Mouse (Mus musculus) kidney, adult 2 months (tissue): ENCODE data around the gene Vps50. TPM values are rescaled to one million over a fixed set of nuclear protein-coding genes. Genes with fewer than 3 reads are reported as not detected.
A peak's percentile ranks its signal among the peaks of the same experiment; 100 is the strongest.

Experiments
- DNase-seq: peaks from one replicate; pipeline ENCODE4 v3.0.0; 2021
- H3K27ac ChIP-seq: fragments of 200-500 bp; 2 replicates; pipeline ENCODE4 v1.5.1; 2012; ENCODE audit warnings: low read depth, low read length, control low read depth, inconsistent platforms; ENCODE audit not compliant: insufficient read depth
- H3K27me3 ChIP-seq: fragments of 200-500 bp; replicated peaks from 2 replicates; pipeline ENCODE4 v1.6.1; 2012; ENCODE audit warnings: mild to moderate bottlenecking, moderate library complexity, low read length, inconsistent platforms; ENCODE audit not compliant: control insufficient read depth, insufficient read depth
- H3K36me3 ChIP-seq: fragments of 200-500 bp; 2 replicates; pipeline ENCODE4 v1.6.1; 2012; ENCODE audit warnings: mild to moderate bottlenecking, moderate library complexity, low read length, inconsistent platforms; ENCODE audit not compliant: control insufficient read depth, insufficient read depth
- H3K4me1 ChIP-seq: fragments of 200-500 bp; 2 replicates; pipeline ENCODE4 v1.6.1; 2011; ENCODE audit warnings: low read length; ENCODE audit not compliant: control insufficient read depth, insufficient read depth
- H3K4me3 ChIP-seq: fragments of 200-500 bp; 2 replicates; pipeline ENCODE4 v1.5.1; 2011; ENCODE audit warnings: mild to moderate bottlenecking, low read depth, low read length, control low read depth; ENCODE audit not compliant: insufficient read depth
- CTCF ChIP-seq: fragments of 200-500 bp; conservative IDR thresholded peaks from 2 replicates; pipeline ENCODE4 v1.5.1; 2011; ENCODE audit warnings: low read depth, mild to moderate bottlenecking, control low read depth, low read length, moderate library complexity, mixed read lengths; ENCODE audit not compliant: insufficient read depth, insufficient read length
- POLR2A ChIP-seq: fragments of 200-500 bp; IDR thresholded peaks from one replicate; pipeline ENCODE4 v1.6.1; 2011; ENCODE audit warnings: low read depth, low read length, control low read depth
- WGBS: fragments of 180-500 bp; shearing (Covaris S2); methylation state at CpG from one replicate; pipeline ENCODE4 v1.1.7; 2018; 5-methylcytosine and 5-hydroxymethylcytosine counted together
- polyA plus RNA-seq: library from polyadenylated mRNA; depleted of rRNA; stranded (reverse); fragments of >200 nt; gene quantifications from 2 replicates; pipeline ENCODE4 v1.2.3, GENCODE M21; 2012; rRNA removed

Gene Vps50
- 2.8 and 4.1 TPM in 2 replicates for polyA plus RNA-seq

- Histone ChIP-seq H3K36me3 (no peaks in the 10 kb centered on the region), H3K4me3 (peak within 1 kb of the TSS; percentile 92), H3K27me3 (no peaks in the 10 kb centered on the region), H3K27ac (no peak within 1 kb of the TSS; the same call in 1 of the 2 replicates), H3K4me1 (no peaks in the 10 kb centered on the region)
- peak; percentile 96 for DNase-seq
- no peak for TF ChIP-seq CTCF
- TF ChIP-seq POLR2A, result no peak
- under 1% methylated on average over 28 of the region's 28 CpGs for WGBS
Measured at GRCm38 (mm10) chr6:3498162-3498848, at the start of gene Vps50, which contains the start of gene Hepacam2. TSS of gene Vps50 (plus strand) at chr6:3498382. TSS of gene Hepacam2 (minus strand) at chr6:3498298.

- no peaks in the 10 kb centered on the region for H3K36me3 ChIP-seq
- no peak for DNase-seq
- H3K27ac ChIP-seq, result no peak overlapping the region
- H3K27me3 ChIP-seq, result no peaks in the 10 kb centered on the region
- TF ChIP-seq POLR2A (no peak), CTCF (no peak)
- WGBS, result 43% methylated on average over 5 of the region's 5 CpGs
- no peak overlapping the region for H3K4me3 ChIP-seq
- no peaks in the 10 kb centered on the region for H3K4me1 ChIP-seq
Measured at GRCm38 (mm10) chr6:3454421-3454820, 43.8 kb upstream of the Vps50 start.

GRCm38 (mm10) chr6:3455944-3456536, 42.1 kb upstream of the Vps50 start:
- DNase-seq, result peak; percentile 22
- no peaks in the 10 kb centered on the region for H3K27me3 ChIP-seq
- H3K4me1 ChIP-seq, result no peaks in the 10 kb centered on the region
- H3K4me3 ChIP-seq, result no peak overlapping the region
- no peaks in the 10 kb centered on the region for H3K36me3 ChIP-seq
- WGBS, result 40% methylated on average over 11 of the region's 11 CpGs
- TF ChIP-seq CTCF, result no peak
- no peak for TF ChIP-seq POLR2A
- H3K27ac ChIP-seq, result no peak overlapping the region

- Histone ChIP-seq H3K27me3 (no peaks in the 10 kb centered on the region), H3K27ac (no peak overlapping the region), H3K4me3 (no peak overlapping the region), H3K4me1 (no peaks in the 10 kb centered on the region), H3K36me3 (no peaks in the 10 kb centered on the region)
- DNase-seq, result no peak
- 67% methylated on average over 6 of the region's 6 CpGs for WGBS
- no peak for TF ChIP-seq CTCF
- no peak for TF ChIP-seq POLR2A
Measured at GRCm38 (mm10) chr6:3463026-3463425, 35.2 kb upstream of the Vps50 start.

DNA sequence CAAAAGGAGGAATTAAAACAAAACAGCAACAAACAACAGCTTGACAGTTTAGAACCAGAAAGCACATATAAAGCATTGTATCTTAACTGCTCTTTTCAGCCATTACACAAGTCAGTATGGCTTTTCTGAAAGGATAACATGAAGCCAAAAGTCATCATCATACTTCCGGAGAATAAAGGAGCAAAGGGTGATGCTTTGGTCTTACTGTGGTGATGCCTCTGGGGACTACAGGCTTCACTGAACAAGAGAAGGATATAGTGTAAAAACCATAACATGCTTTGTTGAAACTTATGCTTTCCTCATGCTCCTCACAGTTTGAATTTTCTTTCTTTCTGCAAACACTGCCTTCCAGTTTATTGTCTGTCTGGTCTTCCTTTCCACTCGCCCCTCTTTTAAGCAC, 34.6 kb upstream of the Vps50 start:
- no peak for DNase-seq
- Histone ChIP-seq H3K4me3 (no peak overlapping the region), H3K36me3 (no peaks in the 10 kb centered on the region), H3K27ac (no peak overlapping the region), H3K27me3 (no peaks in the 10 kb centered on the region), H3K4me1 (no peaks in the 10 kb centered on the region)
- no peak for TF ChIP-seq CTCF
- no peak for TF ChIP-seq POLR2A
- WGBS, result 78% methylated on average over 2 of the region's 2 CpGs

DNA sequence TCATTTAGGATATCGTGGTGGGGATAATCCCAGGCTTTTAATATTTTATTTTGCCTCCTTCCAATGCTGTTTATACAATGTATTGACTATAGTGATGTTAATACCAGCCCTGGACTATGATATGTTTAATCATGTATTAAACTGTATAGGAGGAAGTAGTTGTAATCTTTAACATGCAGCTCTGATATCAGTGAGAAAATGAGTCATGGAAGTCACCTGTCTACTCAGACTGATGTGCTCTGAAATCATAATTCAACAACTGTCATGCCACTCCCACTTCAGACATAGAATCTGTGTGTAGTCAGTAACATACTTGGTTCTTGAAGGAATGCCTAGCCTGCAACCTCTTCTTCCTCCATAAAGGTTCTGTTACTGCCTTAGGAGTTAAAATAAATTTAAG, 29.6 kb upstream of the Vps50 start:
- WGBS, result 51% methylated on average over 1 of the region's 1 CpGs
- no peak overlapping the region for H3K4me3 ChIP-seq
- no peak for TF ChIP-seq POLR2A
- H3K4me1 ChIP-seq, result no peaks in the 10 kb centered on the region
- H3K27me3 ChIP-seq, result no peaks in the 10 kb centered on the region
- no peak overlapping the region for H3K27ac ChIP-seq
- no peaks in the 10 kb centered on the region for H3K36me3 ChIP-seq
- DNase-seq, result no peak

- 68% methylated on average over 2 of the region's 2 CpGs for WGBS
- no peak overlapping the region for H3K27ac ChIP-seq
- DNase-seq, result no peak
- H3K27me3 ChIP-seq, result no peaks in the 10 kb centered on the region
- H3K4me1 ChIP-seq, result no peaks in the 10 kb centered on the region
- TF ChIP-seq POLR2A, result no peak
- H3K4me3 ChIP-seq, result no peak overlapping the region
- H3K36me3 ChIP-seq, result no peaks in the 10 kb centered on the region
Measured at GRCm38 (mm10) chr6:3470706-3471105, 27.5 kb upstream of the Vps50 start.

DNA sequence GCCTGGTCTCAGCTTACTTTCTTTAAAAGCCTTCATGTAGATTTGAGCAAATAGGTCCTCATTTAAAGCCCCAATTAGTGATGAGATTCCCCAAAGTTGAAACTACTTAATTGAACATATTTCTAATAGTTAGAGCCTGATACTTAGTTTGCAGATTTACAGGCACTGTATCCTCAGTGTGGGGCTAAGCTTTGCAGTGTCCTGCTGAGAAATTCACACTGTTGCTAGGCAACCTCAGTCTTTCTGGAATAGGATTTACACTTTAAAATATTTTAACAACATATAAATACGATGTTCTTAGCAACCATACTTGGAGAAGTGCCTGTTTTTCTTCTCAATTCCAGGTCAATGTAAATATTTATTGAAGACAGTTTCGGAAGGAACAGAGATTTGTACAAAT, 21.9 kb upstream of the Vps50 start:
- DNase-seq, result no peak
- TF ChIP-seq POLR2A, result no peak
- no peak for TF ChIP-seq CTCF
- no peak overlapping the region for H3K27ac ChIP-seq
- no peaks in the 10 kb centered on the region for H3K4me1 ChIP-seq
- WGBS, result 64% methylated on average over 2 of the region's 2 CpGs
- H3K36me3 ChIP-seq, result no peaks in the 10 kb centered on the region
- H3K4me3 ChIP-seq, result no peak overlapping the region
- H3K27me3 ChIP-seq, result no peaks in the 10 kb centered on the region
